Mouse (Mus musculus) myocyte (in vitro differentiated cells): ENCODE measurements around the gene Gm20388. TPM values are rescaled to one million over a fixed set of nuclear protein-coding genes. Genes with fewer than 3 reads are reported as not detected.
A peak's percentile ranks its signal among the peaks of the same experiment; 100 is the strongest.
"Not testable (repeated sequence)": the region's sequence is repeated elsewhere in the genome, so short reads cannot be mapped to it uniquely, and the experiment has no call there.

ENCODE experiments used
- H3K27me3 ChIP-seq: one replicate; pipeline ENCODE4 v1.6.1; 2011; ENCODE audit not compliant: control insufficient read depth, insufficient read depth, insufficient read length
- H3K36me3 ChIP-seq: one replicate; pipeline ENCODE4 v1.6.1; 2011; ENCODE audit not compliant: control insufficient read depth, insufficient read depth
- H3K4me2 ChIP-seq: one replicate; pipeline ENCODE4 v1.6.1; 2011; ENCODE audit warnings: low read depth, control low read depth
- H3K4me3 ChIP-seq: one replicate; pipeline ENCODE4 v1.5.1; 2011; ENCODE audit warnings: mild to moderate bottlenecking, control low read depth, moderate library complexity
- H3K79me2 ChIP-seq: one replicate; pipeline ENCODE4 v1.6.1; 2011; ENCODE audit not compliant: control insufficient read depth, insufficient read depth
- H3ac ChIP-seq: one replicate; pipeline ENCODE4 v1.6.1; 2011; ENCODE audit not compliant: control insufficient read depth, insufficient read length
- CEBPB ChIP-seq: IDR thresholded peaks from 2 replicates; pipeline ENCODE4 v1.6.1; 2011; ENCODE audit warnings: mild to moderate bottlenecking, moderate library complexity; ENCODE audit not compliant: poor library complexity, insufficient read depth, severe bottlenecking
- E2F4 ChIP-seq: IDR thresholded peaks from one replicate; pipeline ENCODE4 v1.6.1; 2011; ENCODE audit warnings: mild to moderate bottlenecking, control low read depth, moderate library complexity; ENCODE audit not compliant: insufficient read depth
- MAX ChIP-seq: IDR thresholded peaks from one replicate; pipeline ENCODE4 v1.6.1; 2011; ENCODE audit warnings: low read depth, mild to moderate bottlenecking, control low read depth
- MYOD1 ChIP-seq, 3 experiments: IDR thresholded peaks; one replicate each; pipeline ENCODE4 v1.6.1; 2011; ENCODE audit warnings: control low read depth in 2 of 3, low read depth in 2 of 3, mild to moderate bottlenecking in 2 of 3, moderate library complexity in 1 of 3; ENCODE audit not compliant: insufficient read length in 2 of 3, control insufficient read depth in 1 of 3
- MYOG ChIP-seq, 3 experiments: IDR thresholded peaks; one replicate each; pipeline ENCODE4 v1.6.1; 2011; ENCODE audit warnings: control low read depth in 2 of 3, low read depth in 2 of 3, mild to moderate bottlenecking in 2 of 3; ENCODE audit not compliant: insufficient read length in 2 of 3, control insufficient read depth in 1 of 3, insufficient read depth in 1 of 3
- POLR2A ChIP-seq: IDR thresholded peaks from one replicate; pipeline ENCODE4 v1.6.1; 2011; ENCODE audit warnings: low read depth, mild to moderate bottlenecking, control low read depth, moderate library complexity; ENCODE audit not compliant: insufficient read length
- POLR2AphosphoS2 ChIP-seq: IDR thresholded peaks from one replicate; pipeline ENCODE4 v1.6.1; 2011; ENCODE audit warnings: low read depth, control low read depth; ENCODE audit not compliant: insufficient read length
- REST ChIP-seq: IDR thresholded peaks from one replicate; pipeline ENCODE4 v1.6.1; 2011; ENCODE audit warnings: mild to moderate bottlenecking, control low read depth, moderate library complexity; ENCODE audit not compliant: insufficient read depth, insufficient read length
- SRF ChIP-seq: IDR thresholded peaks from one replicate; pipeline ENCODE4 v1.6.1; 2011; ENCODE audit warnings: low read depth; ENCODE audit not compliant: control insufficient read depth, insufficient read length
- TCF12 ChIP-seq: IDR thresholded peaks from one replicate; pipeline ENCODE4 v1.6.1; 2011; ENCODE audit warnings: mild to moderate bottlenecking, control low read depth; ENCODE audit not compliant: poor library complexity, insufficient read depth, severe bottlenecking
- TCF3 ChIP-seq: IDR thresholded peaks from one replicate; pipeline ENCODE4 v1.6.1; 2011; ENCODE audit warnings: low read depth, control low read depth; ENCODE audit not compliant: insufficient read length
- USF1 ChIP-seq: IDR thresholded peaks from one replicate; pipeline ENCODE4 v1.6.1; 2011; ENCODE audit warnings: low read depth, mild to moderate bottlenecking, control low read depth, moderate library complexity
- polyA plus RNA-seq: library from polyadenylated mRNA; unstranded; fragments of >200 nt; fragmentation: generic; extraction: Trizol; gene quantifications from one replicate; pipeline ENCODE4 v1.2.1, GENCODE M21; 2012; ENCODE audit warnings: missing spikeins

The Gm20388 gene
- polyA plus RNA-seq, 1 experiment, result 15.3 TPM

DNA sequence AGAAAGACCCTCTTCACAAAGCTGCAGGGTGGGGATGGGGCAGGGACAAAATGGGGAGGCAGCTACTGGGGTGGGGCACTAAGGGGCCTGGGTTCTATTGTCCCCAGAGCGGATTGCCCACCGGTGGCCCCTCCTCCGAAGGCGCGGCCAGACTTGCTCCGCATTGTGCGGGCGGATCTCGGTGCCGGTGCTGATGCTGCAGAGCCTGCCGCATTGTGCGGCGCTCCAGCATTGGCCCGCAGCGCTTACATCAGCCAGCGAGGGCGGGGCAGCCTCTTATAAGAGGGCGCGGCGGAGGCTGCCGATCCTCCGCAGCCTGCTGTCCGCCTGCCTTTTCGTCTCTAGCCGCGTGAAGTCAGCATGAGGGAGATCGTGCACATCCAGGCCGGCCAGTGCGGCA lies 3500.6 kb downstream of the Gm20388 start, which contains the start of gene Tubb3:
Gene Tubb3, plus strand, starts transcription at position 179 of the 400 bp plus-strand sequence.
- Histone ChIP-seq H3K79me2 (peaks cover 9% of the 10 kb centered on the region), H3K4me3 (peak within 1 kb of the TSS; percentile 40), H3ac (peak within 1 kb of the TSS; percentile 35), H3K4me2 (peak within 1 kb of the TSS; percentile 79), H3K27me3 (no peaks in the 10 kb centered on the region), H3K36me3 (no peaks in the 10 kb centered on the region)
- TF ChIP-seq USF1 (no peak), POLR2AphosphoS2 (peak; percentile 92), MYOD1 (IDR thresholded peaks at IDR 0.05; ENCODE audit: control insufficient read depth in 1 of 3, insufficient read length in 2 of 3, low read depth in 2 of 3) (peak in 1 of 3 experiments; percentile 25), SRF (no peak), POLR2A (peak; percentile 91)

DNA sequence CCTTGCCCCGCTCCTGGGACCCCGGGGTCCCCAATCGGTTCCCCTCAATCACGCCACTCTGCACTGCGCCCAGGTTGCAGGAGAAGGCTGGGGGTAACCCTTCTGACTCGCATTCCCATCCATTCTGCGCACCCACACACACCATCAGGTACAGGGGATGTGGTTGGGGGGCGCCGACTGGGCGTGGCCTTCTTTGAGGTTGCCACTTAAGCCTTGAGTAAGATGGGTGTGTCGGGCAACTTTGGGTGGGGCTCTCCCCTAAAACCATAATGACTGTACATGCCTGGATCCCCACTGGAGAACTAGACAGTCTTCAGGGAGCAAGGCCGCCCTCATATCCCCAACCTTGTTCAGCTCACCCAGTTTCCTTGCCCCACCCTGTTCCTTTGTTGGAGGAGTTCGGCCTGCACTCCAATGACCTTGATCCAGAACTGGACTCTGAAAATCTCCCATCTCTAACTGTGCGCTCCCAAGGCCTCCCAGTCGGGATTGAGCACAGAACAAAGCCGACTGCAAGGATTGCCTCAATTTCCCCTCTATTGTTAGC lies 3501.2 kb downstream of the Gm20388 start:
- TF ChIP-seq E2F4, result no peak
- no peak for TF ChIP-seq USF1
- no peak for TF ChIP-seq MYOD1 (IDR thresholded peaks at IDR 0.05; ENCODE audit: control insufficient read depth in 1 of 3, insufficient read length in 2 of 3, low read depth in 2 of 3)
- no peak for TF ChIP-seq MAX
- TF ChIP-seq POLR2AphosphoS2, result no peak
- no peak for TF ChIP-seq REST
- no peak for TF ChIP-seq CEBPB
- no peak for TF ChIP-seq SRF
- no peak for TF ChIP-seq TCF12
- no peak for TF ChIP-seq TCF3
- TF ChIP-seq POLR2A, result no peak
- TF ChIP-seq MYOG (IDR thresholded peaks at IDR 0.05; ENCODE audit: control insufficient read depth in 1 of 3, insufficient read depth in 1 of 3, insufficient read length in 2 of 3, low read depth in 2 of 3), result no peak
- H3K36me3 ChIP-seq, result no peaks in the 10 kb centered on the region
- H3K27me3 ChIP-seq, result no peaks in the 10 kb centered on the region
- peak overlapping the region; percentile 40 for H3K4me3 ChIP-seq
- peak overlapping the region; percentile 35 for H3ac ChIP-seq
- peaks cover 9% of the 10 kb centered on the region for H3K79me2 ChIP-seq
- H3K4me2 ChIP-seq, result peak overlapping the region; percentile 79

GRCm38 (mm10) chr8:123412560-123413170 lies 3502.0 kb downstream of the Gm20388 start:
- no peak for TF ChIP-seq REST
- TF ChIP-seq MYOG (IDR thresholded peaks at IDR 0.05; ENCODE audit: control insufficient read depth in 1 of 3, insufficient read depth in 1 of 3, insufficient read length in 2 of 3, low read depth in 2 of 3), result peak in 2 of 3 experiments; percentile 84 to 95
- peak; percentile 50 for TF ChIP-seq TCF3
- peak; percentile 76 for TF ChIP-seq USF1
- TF ChIP-seq MAX, result no peak
- no peak for TF ChIP-seq POLR2AphosphoS2
- no peak for TF ChIP-seq CEBPB
- no peak for TF ChIP-seq POLR2A
- TF ChIP-seq E2F4, result no peak
- no peak for TF ChIP-seq SRF
- TF ChIP-seq MYOD1 (IDR thresholded peaks at IDR 0.05; ENCODE audit: control insufficient read depth in 1 of 3, insufficient read length in 2 of 3, low read depth in 2 of 3), result peak in 2 of 3 experiments; percentile 89
- TF ChIP-seq TCF12, result peak; percentile 49
- Histone ChIP-seq H3K4me3 (peak overlapping the region; percentile 40), H3K27me3 (no peaks in the 10 kb centered on the region), H3K79me2 (peaks cover 9% of the 10 kb centered on the region), H3ac (no peak overlapping the region), H3K4me2 (peak overlapping the region; percentile 79), H3K36me3 (no peaks in the 10 kb centered on the region)

DNA sequence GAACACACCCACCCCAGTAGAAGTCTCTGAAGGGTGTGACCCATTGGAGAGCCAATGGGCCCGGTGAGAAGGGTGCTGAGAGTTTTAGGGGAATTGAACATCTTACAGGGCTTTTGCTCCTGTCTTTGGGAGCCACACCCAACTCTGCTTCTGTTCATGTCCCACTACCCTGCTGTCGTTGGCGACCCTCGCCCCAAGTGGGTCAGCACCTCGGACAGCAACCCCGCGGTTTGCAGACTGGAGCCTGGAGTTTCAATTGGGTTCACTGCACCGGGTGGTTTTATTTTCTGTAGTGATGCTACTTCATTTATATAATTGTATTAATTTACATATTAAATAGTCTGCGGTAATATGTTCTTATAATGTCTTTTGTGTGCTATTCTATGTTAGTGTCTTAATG lies 3503.6 kb downstream of the Gm20388 start:
- TF ChIP-seq CEBPB (no peak), TCF3 (no peak), POLR2AphosphoS2 (no peak), E2F4 (no peak), REST (peak; percentile 81), MYOG (IDR thresholded peaks at IDR 0.05; ENCODE audit: control insufficient read depth in 1 of 3, insufficient read depth in 1 of 3, insufficient read length in 2 of 3, low read depth in 2 of 3) (no peak), USF1 (no peak)
- Histone ChIP-seq H3K4me2 (peak overlapping the region; percentile 46), H3ac (no peak overlapping the region), H3K27me3 (no peaks in the 10 kb centered on the region), H3K79me2 (peaks cover 9% of the 10 kb centered on the region), H3K36me3 (peaks cover 4% of the 10 kb centered on the region), H3K4me3 (no peak overlapping the region)

- not testable (repeated sequence) for H3ac ChIP-seq, H3K4me2 ChIP-seq, H3K79me2 ChIP-seq, H3K4me3 ChIP-seq, H3K27me3 ChIP-seq
- H3K36me3 ChIP-seq, result peaks cover 11% of the 10 kb centered on the region
Measured at GRCm38 (mm10) chr8:123414997-123415696, 3504.5 kb downstream of the Gm20388 start.
